Mouse (Mus musculus) heart, postnatal 10 days (tissue): ENCODE measurements around the gene Stac3. TPM values are rescaled to one million over a fixed set of nuclear protein-coding genes. Genes with fewer than 3 reads are reported as not detected.

Source experiments
- DNase-seq, 2 experiments: peaks; one replicate each; pipeline ENCODE4 v3.0.0; 2021
- intact Hi-C: fragments of 180-260 bp; cut with DNase I; formaldehyde crosslinking; loops from one replicate; pipeline ENCODE4 v1.15.1; 2025
- total RNA-seq, 2 experiments: library from RNA; stranded (reverse); gene quantifications; 2 replicates each; pipeline ENCODE4 v1.2.3; 2021

Gene Stac3
- total RNA-seq, 2 experiments from 2014 or later = 1.1 to 1.7 TPM

GRCm38 (mm10) chr10:127549892-127550291, 48.4 kb downstream of the Stac3 start:
- DNase-seq = no peak
- intact Hi-C loops = no loop called here

- peak in 1 of 2 experiments; percentile 45 for DNase-seq
- intact Hi-C loops = no loop called here
These were observed 54.2 kb downstream of the Stac3 start for GRCm38 (mm10) chr10:127555703-127556102.

- intact Hi-C loops = no loop called here
- no peak for DNase-seq
These were observed 55.9 kb downstream of the Stac3 start for GRCm38 (mm10) chr10:127557397-127557796.

Other genes starting within 250 kb of the Stac3 start
- under 1 TPM; 0.42 to 0.89 TPM for gene Kif5a, start 238.3 kb upstream of the Stac3 start, total RNA-seq
- gene Dctn2, start 235.3 kb upstream of the Stac3 start, total RNA-seq = 100 to 1,000 TPM; 166 to 167 TPM
- 10 to 100 TPM; 34.2 to 35.5 TPM for gene Mbd6, start 212.7 kb upstream of the Stac3 start, total RNA-seq
- gene Mars, start 189.9 kb upstream of the Stac3 start, total RNA-seq = 10 to 100 TPM; 42.0 to 43.9 TPM
- gene Arhgap9, start 179.7 kb upstream of the Stac3 start, total RNA-seq = 1 to 10 TPM; 3.3 to 4.1 TPM
- 1 to 10 TPM; 2.1 to 2.5 TPM for gene Gli1, start 159.7 kb upstream of the Stac3 start, total RNA-seq
- gene Inhbe, start 147.3 kb upstream of the Stac3 start, total RNA-seq = not detected
- not detected for gene Inhbc, start 131.3 kb upstream of the Stac3 start, total RNA-seq
- gene R3hdm2, start 121.4 kb upstream of the Stac3 start, total RNA-seq = 100 to 1,000 TPM; 112 to 120 TPM
- 10 to 100 TPM; 44.5 to 54.0 TPM for gene Ndufa4l2, start 13.3 kb downstream of the Stac3 start, total RNA-seq
- 10 to 100 TPM; 41.3 to 41.7 TPM for gene Shmt2, start 20.8 kb downstream of the Stac3 start, total RNA-seq
- gene Nxph4, start 32.9 kb downstream of the Stac3 start, total RNA-seq = 1 to 10 TPM; 1.3 to 1.8 TPM
- gene Lrp1, start 119.5 kb downstream of the Stac3 start, total RNA-seq = 10 to 100 TPM; 95.8 to 96.3 TPM
- gene Stat6, start 141.3 kb downstream of the Stac3 start, total RNA-seq = 10 to 100 TPM; 45.9 to 46.8 TPM
- 1 to 10 TPM; 5.0 to 7.0 TPM for gene Nemp1, start 165.2 kb downstream of the Stac3 start, total RNA-seq
- gene Nab2, start 166.9 kb downstream of the Stac3 start, total RNA-seq = 10 to 100 TPM in 1 of 2 experiments, 1 to 10 TPM in 1; 8.5 to 11.7 TPM
- not detected for gene Myo1a, start 203.5 kb downstream of the Stac3 start, total RNA-seq
- gene Tac2, start 222.8 kb downstream of the Stac3 start, total RNA-seq = not detected
- 1 to 10 TPM; 8.1 to 9.6 TPM for gene Zbtb39, start 237.9 kb downstream of the Stac3 start, total RNA-seq